Mouse (Mus musculus) 3T3-L1 (cell line): ENCODE results near the gene Rps11.

Experiments
- DNase-seq: peaks from one replicate; pipeline ENCODE4 v3.0.0-alpha.2; 2015; ENCODE audit warnings: low read depth, low spot score

Rps11 gene

GRCm38 (mm10) chr7:45088597-45088996, 35.6 kb downstream of the Rps11 start:
- no peak for DNase-seq

GRCm38 (mm10) chr7:45086084-45086483, 38.2 kb downstream of the Rps11 start:
- peak; percentile 27 for DNase-seq

DNA sequence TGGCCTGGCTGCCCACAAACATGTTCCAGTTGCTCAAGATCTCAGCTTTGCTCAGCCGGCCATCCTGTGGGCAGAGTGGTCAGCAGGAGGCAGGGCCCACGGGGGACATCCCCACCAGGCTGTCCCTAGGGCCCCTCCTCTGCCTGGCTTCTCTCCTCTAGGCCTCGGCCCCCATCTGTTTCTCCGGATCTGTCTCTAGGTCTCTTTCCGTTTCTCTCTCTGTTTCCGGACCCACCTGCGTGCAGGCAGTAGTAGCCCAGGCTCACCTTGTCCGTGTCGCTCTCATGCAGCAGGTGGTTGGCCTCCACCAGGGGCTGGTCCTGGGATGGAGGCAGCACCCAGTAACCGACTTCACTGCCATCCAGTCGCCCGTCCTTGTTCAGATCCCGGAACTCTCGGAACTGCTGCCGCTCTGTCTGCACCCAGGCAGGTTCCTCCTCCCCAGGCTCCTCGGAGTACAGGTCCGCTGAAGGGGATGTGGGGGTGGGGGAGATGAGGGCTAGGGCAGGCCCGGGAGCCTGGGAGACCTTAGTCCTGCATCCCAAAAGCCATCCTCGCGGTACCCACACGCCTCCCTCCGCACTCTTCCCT, 40.8 kb downstream of the Rps11 start:
- DNase-seq: no peak

- DNase-seq: no peak
Observed at GRCm38 (mm10) chr7:45082401-45083299, 41.6 kb downstream of the Rps11 start.

DNA sequence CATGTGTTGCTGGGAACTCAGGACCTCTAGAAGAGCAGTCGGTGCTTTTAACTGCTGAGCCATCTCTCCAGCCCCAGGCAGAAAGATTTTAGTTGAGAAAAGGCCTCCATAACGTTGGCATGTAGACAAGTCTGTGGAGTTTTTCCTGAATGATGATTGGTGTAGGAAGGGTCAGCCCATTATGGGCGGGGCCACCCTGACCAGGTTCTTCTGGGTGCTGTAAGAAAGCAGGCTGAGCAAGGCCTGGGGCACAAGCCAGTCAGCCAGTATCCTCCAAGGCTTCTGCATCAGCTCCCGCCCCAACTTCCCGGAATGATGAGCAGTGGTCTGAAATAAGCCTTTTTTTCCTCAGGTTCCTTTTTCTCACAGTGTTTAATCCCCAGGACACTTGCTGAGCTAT, 43.2 kb downstream of the Rps11 start:
- peak; percentile 58 for DNase-seq

GRCm38 (mm10) chr7:45079856-45080255, 44.4 kb downstream of the Rps11 start:
- DNase-seq: peak; percentile 88

- peak; percentile 79 for DNase-seq
Observed at GRCm38 (mm10) chr7:45078513-45078912, 45.7 kb downstream of the Rps11 start.

DNA sequence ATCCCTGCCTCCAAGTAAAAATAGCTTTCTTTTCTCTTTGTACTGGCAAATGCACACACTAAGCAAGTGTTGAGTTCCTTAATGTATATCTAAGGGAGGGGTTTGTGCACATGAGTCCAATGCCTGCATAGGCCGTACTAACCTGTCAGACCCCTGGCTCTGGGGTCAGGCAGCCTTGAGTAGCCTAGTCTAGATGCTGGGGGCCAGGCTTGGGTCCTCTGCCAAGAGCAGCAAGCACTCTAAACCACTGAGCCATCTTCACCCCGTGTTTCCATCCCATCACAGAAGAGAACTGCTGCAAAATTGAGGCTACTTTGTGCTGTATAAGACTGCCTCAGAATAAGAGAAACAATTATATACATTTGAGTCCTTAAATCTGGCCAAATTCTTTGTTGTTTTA, 46.4 kb downstream of the Rps11 start:
- DNase-seq: no peak

- DNase-seq: no peak
Observed at GRCm38 (mm10) chr7:45077322-45077721, 46.9 kb downstream of the Rps11 start.

- no peak for DNase-seq
Observed at GRCm38 (mm10) chr7:45076501-45076900, 47.7 kb downstream of the Rps11 start.

DNA sequence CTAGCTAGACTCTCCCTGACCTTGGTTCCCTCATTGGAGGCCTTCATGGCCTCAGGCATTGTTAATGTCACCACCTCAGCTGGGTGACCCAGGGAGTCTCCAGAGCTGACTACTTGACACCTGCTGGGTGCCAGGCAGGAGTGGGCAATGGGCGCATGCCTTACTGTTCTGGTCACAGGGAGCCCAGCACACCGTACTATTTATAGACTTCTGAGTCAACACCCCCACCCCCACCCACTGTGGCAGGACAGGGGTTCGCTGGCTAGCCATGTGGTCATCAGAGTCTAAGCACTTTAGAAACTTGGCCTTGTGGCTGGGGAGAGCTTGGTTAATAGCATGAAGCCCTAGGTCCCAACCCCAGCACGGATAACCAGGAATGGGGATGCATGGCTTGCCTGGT, 48.8 kb downstream of the Rps11 start:
- peak; percentile 65 for DNase-seq

GRCm38 (mm10) chr7:45073949-45074348, 50.3 kb downstream of the Rps11 start:
- DNase-seq: no peak

GRCm38 (mm10) chr7:45073171-45073707, 51.0 kb downstream of the Rps11 start:
- DNase-seq: no peak
